Mouse (Mus musculus) ES-Bruce4 (cell line): ENCODE results near the gene Atg4b. TPM values are rescaled to one million over a fixed set of nuclear protein-coding genes. Genes with fewer than 3 reads are reported as not detected.
A peak's percentile ranks its signal among the peaks of the same experiment; 100 is the strongest.

Source experiments
- H3K27ac ChIP-seq: 2 replicates; pipeline ENCODE4 v1.5.1; 2012; ENCODE audit warnings: low read length, inconsistent platforms; ENCODE audit not compliant: insufficient read depth
- H3K27me3 ChIP-seq: 2 replicates; pipeline ENCODE4 v1.6.1; 2012; ENCODE audit warnings: mild to moderate bottlenecking, low read length, inconsistent platforms; ENCODE audit not compliant: control insufficient read depth, poor library complexity, insufficient read depth, severe bottlenecking
- H3K36me3 ChIP-seq: 2 replicates; pipeline ENCODE4 v1.6.1; 2012; ENCODE audit warnings: inconsistent platforms, mild to moderate bottlenecking, low read length, moderate library complexity; ENCODE audit not compliant: control insufficient read depth, poor library complexity, insufficient read depth, severe bottlenecking
- H3K4me1 ChIP-seq: one replicate; pipeline ENCODE4 v1.8.1; 2011; ENCODE audit warnings: low read length; ENCODE audit not compliant: control insufficient read depth, insufficient read depth
- H3K4me3 ChIP-seq: 2 replicates; pipeline ENCODE4 v1.5.1; 2011; ENCODE audit warnings: low read depth, mild to moderate bottlenecking, low read length
- H3K9ac ChIP-seq: 2 replicates; pipeline ENCODE4 v1.6.1; 2012; ENCODE audit warnings: low read depth, mild to moderate bottlenecking, inconsistent platforms; ENCODE audit not compliant: poor library complexity, severe bottlenecking
- H3K9me3 ChIP-seq: replicated peaks from 2 replicates; pipeline ENCODE4 v1.6.1; 2012; ENCODE audit warnings: mild to moderate bottlenecking, low read length, inconsistent platforms; ENCODE audit not compliant: control insufficient read depth, poor library complexity, insufficient read depth, severe bottlenecking
- CTCF ChIP-seq: IDR thresholded peaks from one replicate; pipeline ENCODE4 v1.8.1; 2011; ENCODE audit warnings: low read depth, low read length
- EP300 ChIP-seq: IDR thresholded peaks from 2 replicates; pipeline ENCODE4 v1.6.1; 2011; ENCODE audit warnings: low read depth, low read length; ENCODE audit not compliant: insufficient read depth
- POLR2A ChIP-seq: IDR thresholded peaks from one replicate; pipeline ENCODE4 v1.8.1; 2011; ENCODE audit warnings: low read length; ENCODE audit not compliant: insufficient read depth
- polyA plus RNA-seq: library from polyadenylated mRNA; stranded (reverse); fragments of >200 nt; gene quantifications from 2 replicates; pipeline ENCODE4 v1.2.4, GENCODE M21; 2011; ENCODE audit warnings: low read depth; ENCODE audit not compliant: missing spikeins, insufficient read depth, insufficient read length

Gene Atg4b
- polyA plus RNA-seq, result 75.9 and 92.7 TPM in 2 replicates

- Histone ChIP-seq H3K36me3 (peaks cover 20% of the 10 kb centered on the region), H3K4me1 (peaks cover 4% of the 10 kb centered on the region), H3K27ac (no peak within 1 kb of the TSS), H3K9ac (no peak within 1 kb of the TSS), H3K4me3 (peak within 1 kb of the TSS; percentile 59; the same call in 1 of the 2 replicates), H3K9me3 (no peaks in the 10 kb centered on the region), H3K27me3 (no peaks in the 10 kb centered on the region)
- no peak for TF ChIP-seq EP300
- no peak for TF ChIP-seq CTCF
- no peak for TF ChIP-seq POLR2A
These were observed at the start of gene Atg4b for GRCm38 (mm10) chr1:93751290-93751689. Gene Atg4b (plus strand): TSS chr1:93751500.

GRCm38 (mm10) chr1:93702106-93702505 lies 49.2 kb upstream of the Atg4b start:
- no peak overlapping the region for H3K4me3 ChIP-seq
- H3K27me3 ChIP-seq, result no peaks in the 10 kb centered on the region
- peaks cover 3% of the 10 kb centered on the region for H3K4me1 ChIP-seq
- H3K36me3 ChIP-seq, result peaks cover 3% of the 10 kb centered on the region; the same call in 1 of the 2 replicates
- H3K9ac ChIP-seq, result no peak overlapping the region
- H3K27ac ChIP-seq, result no peak overlapping the region
- TF ChIP-seq CTCF (no peak), EP300 (no peak), POLR2A (no peak)
- H3K9me3 ChIP-seq, result no peaks in the 10 kb centered on the region

GRCm38 (mm10) chr1:93703472-93704048 lies 47.7 kb upstream of the Atg4b start:
- H3K27me3 ChIP-seq, result no peaks in the 10 kb centered on the region
- no peak for TF ChIP-seq POLR2A
- TF ChIP-seq CTCF, result no peak
- TF ChIP-seq EP300, result no peak
- no peak overlapping the region for H3K9ac ChIP-seq
- peaks cover 3% of the 10 kb centered on the region for H3K4me1 ChIP-seq
- H3K36me3 ChIP-seq, result peaks cover 3% of the 10 kb centered on the region; the same call in 1 of the 2 replicates
- no peak overlapping the region for H3K4me3 ChIP-seq
- H3K9me3 ChIP-seq, result no peaks in the 10 kb centered on the region
- H3K27ac ChIP-seq, result no peak overlapping the region

- Histone ChIP-seq H3K27me3 (no peaks in the 10 kb centered on the region), H3K4me3 (no peak overlapping the region), H3K27ac (no peak overlapping the region), H3K9ac (no peak overlapping the region), H3K9me3 (no peaks in the 10 kb centered on the region), H3K4me1 (peaks cover 3% of the 10 kb centered on the region), H3K36me3 (peaks cover 3% of the 10 kb centered on the region; the same call in 1 of the 2 replicates)
- TF ChIP-seq EP300 (no peak), CTCF (no peak), POLR2A (no peak)
These were observed 47.0 kb upstream of the Atg4b start for GRCm38 (mm10) chr1:93704341-93704740.

DNA sequence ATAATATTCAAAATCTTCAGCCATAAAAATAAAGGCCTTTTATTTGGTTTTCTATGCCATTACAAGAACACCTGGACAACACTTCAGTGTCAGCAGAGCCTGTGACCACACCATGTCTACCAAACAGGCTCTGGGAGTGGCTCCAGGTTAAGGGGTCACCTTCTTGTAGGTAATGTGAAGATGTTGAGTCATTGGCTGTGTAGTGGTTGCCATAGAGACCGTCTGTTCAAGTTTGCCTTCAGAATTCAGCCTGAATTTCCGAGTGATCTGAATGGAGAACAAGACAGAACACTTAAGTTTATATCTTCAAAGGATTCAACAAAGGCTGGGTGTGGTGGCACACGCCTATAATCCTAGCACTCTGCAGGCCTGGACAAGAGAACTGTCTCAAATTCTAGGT lies 45.9 kb upstream of the Atg4b start:
- Histone ChIP-seq H3K4me1 (peaks cover 3% of the 10 kb centered on the region), H3K9me3 (no peaks in the 10 kb centered on the region), H3K4me3 (no peak overlapping the region), H3K36me3 (peaks cover 3% of the 10 kb centered on the region; the same call in 1 of the 2 replicates), H3K9ac (no peak overlapping the region), H3K27me3 (no peaks in the 10 kb centered on the region), H3K27ac (no peak overlapping the region)
- TF ChIP-seq POLR2A, result no peak
- TF ChIP-seq CTCF, result no peak
- no peak for TF ChIP-seq EP300

DNA sequence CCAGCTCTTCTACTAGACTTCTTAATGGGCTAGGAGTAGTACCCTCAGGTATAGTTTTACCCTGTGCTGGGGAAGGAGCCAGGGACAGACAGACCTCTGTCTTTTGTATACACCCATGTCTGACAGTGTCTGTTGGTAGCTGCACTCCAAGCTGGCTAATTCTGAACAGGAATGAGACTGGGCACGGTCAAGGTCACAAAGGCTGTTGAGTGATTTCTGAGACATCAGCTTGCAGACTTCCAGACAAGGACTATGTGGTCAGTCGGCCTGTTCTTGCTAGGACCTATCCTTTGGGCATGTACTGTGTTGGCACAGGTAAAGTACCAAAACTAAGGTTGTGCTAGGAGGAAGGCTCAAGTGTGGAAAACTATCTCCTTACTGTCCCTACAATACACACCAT lies 35.1 kb upstream of the Atg4b start:
- H3K9me3 ChIP-seq, result no peaks in the 10 kb centered on the region
- H3K27me3 ChIP-seq, result no peaks in the 10 kb centered on the region
- no peaks in the 10 kb centered on the region for H3K4me1 ChIP-seq
- H3K9ac ChIP-seq, result no peak overlapping the region
- no peak overlapping the region for H3K4me3 ChIP-seq
- H3K27ac ChIP-seq, result no peak overlapping the region
- TF ChIP-seq CTCF (no peak), EP300 (no peak), POLR2A (no peak)
- no peaks in the 10 kb centered on the region; the same call in 1 of the 2 replicates for H3K36me3 ChIP-seq
